Mouse (Mus musculus) stomach, embryonic 16.5 days (tissue): ENCODE data around the gene Elavl3. TPM values are rescaled to one million over a fixed set of nuclear protein-coding genes. Genes with fewer than 3 reads are reported as not detected.
A peak's percentile ranks its signal among the peaks of the same experiment; 100 is the strongest.

Experiments
- ATAC-seq: fragments of 200-750 bp; cut with Nextera tagmentation; 2 replicates; pipeline ENCODE4 v1.8.0; 2017; ENCODE audit warnings: moderate number of reproducible peaks, moderate TSS enrichment; ENCODE audit not compliant: insufficient read depth, low FRiP score
- H3K27ac ChIP-seq: fragments of 300-500 bp; sonication (generic); 2 replicates; pipeline ENCODE4 v1.5.1; 2014; ENCODE audit warnings: low read length
- H3K27me3 ChIP-seq: fragments of 300-500 bp; sonication (generic); 2 replicates; pipeline ENCODE4 v1.6.1; 2014; ENCODE audit warnings: low read length, control low read depth, mixed read lengths; ENCODE audit not compliant: control insufficient read depth, insufficient read depth
- H3K36me3 ChIP-seq: fragments of 300-500 bp; sonication (generic); 2 replicates; pipeline ENCODE4 v1.6.1; 2014; ENCODE audit warnings: low read length; ENCODE audit not compliant: control insufficient read depth, insufficient read depth
- H3K4me1 ChIP-seq: fragments of 300-500 bp; sonication (generic); 2 replicates; pipeline ENCODE4 v1.6.1; 2014; ENCODE audit warnings: low read length, control low read depth, mixed read lengths; ENCODE audit not compliant: control insufficient read depth, insufficient read depth
- H3K4me2 ChIP-seq: fragments of 300-500 bp; sonication (generic); 2 replicates; pipeline ENCODE4 v1.6.1; 2014; ENCODE audit warnings: low read depth, low read length, mixed read lengths
- H3K4me3 ChIP-seq: fragments of 300-500 bp; sonication (generic); replicated peaks from 2 replicates; pipeline ENCODE4 v1.5.1; 2014; ENCODE audit warnings: mild to moderate bottlenecking, low read length
- H3K9ac ChIP-seq: fragments of 300-500 bp; sonication (generic); 2 replicates; pipeline ENCODE4 v1.6.1; 2014; ENCODE audit warnings: low read length
- H3K9me3 ChIP-seq: fragments of 300-500 bp; sonication (generic); replicated peaks from 2 replicates; pipeline ENCODE4 v1.6.1; 2016; ENCODE audit warnings: low read length, control low read depth; ENCODE audit not compliant: control insufficient read depth
- WGBS: fragments of 180-500 bp; shearing (Covaris S2); extraction: QIAGEN DNeasy Blood & Tissue Kit; methylation state at CpG from one replicate; pipeline ENCODE4 v1.1.7; 2014; 5-methylcytosine and 5-hydroxymethylcytosine counted together
- polyA plus RNA-seq: library from polyadenylated mRNA; unstranded; fragments of >200 nt; fragmentation: Nextera tagmentation; extraction: Ambion mirVana; gene quantifications from 2 replicates; pipeline ENCODE4 v1.2.1, GENCODE M21; 2015

Gene Elavl3
- polyA plus RNA-seq, 1 experiment from 2014 or later: 2.1 TPM

- peaks cover 8% of the 10 kb centered on the region; the same call in 1 of the 2 replicates for H3K4me1 ChIP-seq
- H3K27ac ChIP-seq: no peak overlapping the region
- no peak overlapping the region for H3K4me2 ChIP-seq
- H3K9ac ChIP-seq: no peak overlapping the region
- no peaks in the 10 kb centered on the region for H3K27me3 ChIP-seq
- 67% methylated on average over 3 of the region's 3 CpGs for WGBS
- no peak overlapping the region for H3K4me3 ChIP-seq
- H3K36me3 ChIP-seq: peaks cover 11% of the 10 kb centered on the region; the same call in 1 of the 2 replicates
- H3K9me3 ChIP-seq: no peaks in the 10 kb centered on the region
- no peak for ATAC-seq
These were observed 14.6 kb upstream of the Elavl3 start for GRCm38 (mm10) chr9:22066433-22066832.

DNA sequence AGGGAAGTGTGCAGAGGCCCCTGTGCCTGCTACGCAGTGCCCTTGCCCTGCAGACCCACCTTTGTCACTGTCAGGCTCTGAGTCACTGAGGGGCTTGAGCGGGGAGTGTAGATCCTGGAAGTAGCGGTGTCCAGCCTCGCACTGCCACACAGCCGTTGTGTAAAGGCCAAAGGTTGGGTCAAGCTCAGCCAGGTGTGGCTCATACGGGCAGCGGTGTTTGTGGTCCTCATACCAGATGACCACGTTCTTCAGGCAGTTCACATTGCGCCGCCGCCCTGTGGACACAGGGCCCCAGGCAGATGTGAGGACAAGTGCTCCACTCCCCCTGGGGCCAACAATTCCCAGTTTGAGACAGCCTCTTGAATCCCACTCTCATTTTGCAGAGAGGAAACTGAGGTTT lies 13.8 kb upstream of the Elavl3 start:
- no peak overlapping the region for H3K27ac ChIP-seq
- no peak overlapping the region for H3K4me2 ChIP-seq
- no peaks in the 10 kb centered on the region for H3K27me3 ChIP-seq
- H3K4me3 ChIP-seq: no peak overlapping the region
- peaks cover 8% of the 10 kb centered on the region; the same call in 1 of the 2 replicates for H3K4me1 ChIP-seq
- H3K9ac ChIP-seq: no peak overlapping the region
- no peaks in the 10 kb centered on the region for H3K9me3 ChIP-seq
- H3K36me3 ChIP-seq: peaks cover 11% of the 10 kb centered on the region; the same call in 1 of the 2 replicates
- WGBS: 88% methylated on average over 11 of the region's 11 CpGs
- no peak for ATAC-seq

DNA sequence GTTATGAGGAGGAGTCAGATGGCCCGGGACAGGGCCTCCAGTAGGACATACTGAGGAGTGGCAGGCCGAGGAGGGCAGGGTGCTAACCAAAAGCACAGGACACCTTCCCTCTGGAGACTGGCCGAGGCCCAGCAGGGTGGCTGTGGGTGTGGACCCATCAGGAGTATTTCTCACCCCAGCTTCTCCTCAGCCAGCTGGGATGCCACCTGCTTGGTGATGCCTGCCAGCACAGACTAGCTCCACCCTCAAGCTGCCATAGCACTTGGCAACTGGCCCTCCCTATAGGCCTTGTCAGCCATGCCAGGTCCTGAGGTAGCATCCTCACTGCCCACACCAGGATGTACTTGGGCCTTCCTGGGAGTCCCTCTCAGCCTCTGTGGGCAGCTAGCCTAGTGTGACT lies 12.5 kb upstream of the Elavl3 start:
- H3K36me3 ChIP-seq: peaks cover 15% of the 10 kb centered on the region
- H3K4me2 ChIP-seq: no peak overlapping the region
- H3K4me3 ChIP-seq: no peak overlapping the region
- no peaks in the 10 kb centered on the region for H3K27me3 ChIP-seq
- WGBS: 85% methylated on average over 3 of the region's 3 CpGs
- no peaks in the 10 kb centered on the region for H3K9me3 ChIP-seq
- H3K4me1 ChIP-seq: no peaks in the 10 kb centered on the region
- no peak overlapping the region for H3K9ac ChIP-seq
- ATAC-seq: no peak
- H3K27ac ChIP-seq: no peak overlapping the region

DNA sequence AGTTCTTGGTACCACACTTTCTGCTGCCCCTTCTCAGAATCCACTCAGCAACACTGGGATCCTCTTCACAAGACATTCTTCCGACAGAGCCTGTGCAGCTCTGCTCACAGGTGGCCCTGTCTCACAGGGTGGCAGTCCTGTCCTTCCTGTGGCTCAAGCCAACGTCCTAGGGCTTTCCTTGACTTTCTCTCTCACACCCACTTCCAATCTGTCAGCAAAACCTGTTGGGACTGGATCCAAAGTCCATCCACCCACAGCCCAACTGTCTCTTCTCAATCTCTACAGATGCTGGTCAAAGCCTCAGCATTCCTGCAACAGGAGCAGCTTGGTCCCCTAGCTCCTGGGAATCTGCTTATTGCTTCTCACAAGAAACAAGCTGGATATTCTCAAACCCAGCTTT lies 9.5 kb upstream of the Elavl3 start:
- Histone ChIP-seq H3K9ac (no peak overlapping the region), H3K36me3 (peaks cover 20% of the 10 kb centered on the region), H3K27ac (no peak overlapping the region), H3K4me1 (no peaks in the 10 kb centered on the region), H3K9me3 (no peaks in the 10 kb centered on the region), H3K4me3 (no peak overlapping the region), H3K27me3 (no peaks in the 10 kb centered on the region), H3K4me2 (no peak overlapping the region)
- ATAC-seq: no peak
- 73% methylated on average over 2 of the region's 2 CpGs for WGBS

DNA sequence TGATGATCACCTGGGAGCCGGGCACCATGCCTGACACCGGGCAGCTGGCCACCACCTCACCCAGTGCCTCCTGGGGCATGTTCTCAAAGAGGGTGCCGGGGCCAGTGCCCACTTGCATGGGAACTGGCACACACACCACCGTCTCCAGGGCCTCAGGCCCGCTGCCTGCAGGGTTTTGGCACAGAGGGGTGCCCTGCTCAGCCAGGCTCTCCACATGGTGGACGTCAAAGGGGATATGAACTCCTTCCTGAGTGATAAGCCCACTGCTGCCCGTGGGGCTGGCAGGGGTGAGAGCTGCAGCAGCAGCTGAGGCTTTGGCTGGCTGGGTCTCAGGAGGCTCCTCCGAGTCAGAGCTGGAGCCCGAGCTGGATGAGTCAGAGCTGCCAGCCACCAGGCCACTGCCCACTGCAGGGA lies 6.2 kb upstream of the Elavl3 start:
- H3K4me2 ChIP-seq: no peak overlapping the region
- H3K36me3 ChIP-seq: peaks cover 8% of the 10 kb centered on the region
- no peaks in the 10 kb centered on the region for H3K9me3 ChIP-seq
- ATAC-seq: no peak
- no peak overlapping the region for H3K4me3 ChIP-seq
- H3K9ac ChIP-seq: no peak overlapping the region
- H3K27me3 ChIP-seq: peaks cover 17% of the 10 kb centered on the region
- no peak overlapping the region for H3K27ac ChIP-seq
- 88% methylated on average over 9 of the region's 9 CpGs for WGBS
- H3K4me1 ChIP-seq: 0 out of 2 replicates have a peak, but pooled peaks cover 2% of the 10 kb centered on the region

GRCm38 (mm10) chr9:22057031-22057517 lies 5.3 kb upstream of the Elavl3 start:
- Histone ChIP-seq H3K9me3 (no peaks in the 10 kb centered on the region), H3K4me1 (0 out of 2 replicates have a peak, but pooled peaks cover 2% of the 10 kb centered on the region), H3K36me3 (peaks cover 8% of the 10 kb centered on the region), H3K27ac (no peak overlapping the region), H3K9ac (no peak overlapping the region), H3K27me3 (peaks cover 26% of the 10 kb centered on the region), H3K4me3 (no peak overlapping the region), H3K4me2 (no peak overlapping the region)
- no peak for ATAC-seq
- WGBS: 91% methylated on average over 9 of the region's 9 CpGs

DNA sequence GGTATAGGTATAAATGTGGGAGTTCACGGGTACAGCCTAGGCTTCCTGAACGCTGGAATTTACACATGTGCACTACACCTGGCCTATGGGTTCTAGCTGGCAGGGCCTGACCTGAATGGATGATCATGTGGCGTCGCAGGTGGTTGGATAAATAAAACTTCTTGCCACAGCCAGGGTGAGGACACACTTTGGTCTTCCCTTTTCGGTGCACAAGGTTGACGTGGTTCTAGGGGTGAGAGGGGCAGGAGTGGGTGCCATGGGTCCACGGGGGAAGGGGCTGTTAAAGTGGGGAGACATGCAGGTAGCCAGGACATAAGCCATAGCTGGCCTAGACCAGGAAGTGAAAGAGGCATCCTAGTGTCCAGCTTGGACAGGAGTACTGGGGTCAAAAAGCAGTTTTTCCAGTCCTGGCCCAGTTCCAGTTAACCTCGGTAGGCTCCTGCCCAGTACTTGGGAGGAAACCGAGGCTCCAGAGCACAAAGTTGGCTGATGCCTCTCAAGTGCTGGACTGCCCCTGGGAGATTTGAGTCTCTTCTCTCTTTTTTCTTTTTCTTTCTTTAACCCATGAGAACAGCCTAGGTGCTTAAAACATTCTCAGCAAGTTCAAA lies 4.6 kb upstream of the Elavl3 start:
- Histone ChIP-seq H3K4me1 (peaks cover 5% of the 10 kb centered on the region; the same call in 1 of the 2 replicates), H3K9me3 (no peaks in the 10 kb centered on the region), H3K27me3 (peaks cover 33% of the 10 kb centered on the region), H3K27ac (no peak overlapping the region), H3K4me2 (no peak overlapping the region), H3K4me3 (no peak overlapping the region), H3K9ac (no peak overlapping the region), H3K36me3 (peaks cover 8% of the 10 kb centered on the region)
- WGBS: 66% methylated on average over 9 of the region's 9 CpGs
- ATAC-seq: no peak; the same call in 1 of the 2 replicates

- Histone ChIP-seq H3K9ac (no peak overlapping the region), H3K4me1 (peaks cover 11% of the 10 kb centered on the region), H3K27ac (no peak overlapping the region), H3K9me3 (no peaks in the 10 kb centered on the region), H3K4me3 (no peak overlapping the region), H3K27me3 (peaks cover 40% of the 10 kb centered on the region), H3K4me2 (no peak overlapping the region), H3K36me3 (peaks cover 8% of the 10 kb centered on the region)
- WGBS: 28% methylated on average over 29 of the region's 29 CpGs
- no peak for ATAC-seq
These were observed 3.9 kb upstream of the Elavl3 start for GRCm38 (mm10) chr9:22055713-22056112.

GRCm38 (mm10) chr9:22054411-22055076 lies 2.7 kb upstream of the Elavl3 start:
- Histone ChIP-seq H3K4me1 (peaks cover 18% of the 10 kb centered on the region), H3K27me3 (peaks cover 51% of the 10 kb centered on the region), H3K4me3 (no peak overlapping the region), H3K4me2 (peak overlapping the region; percentile 29; the same call in 1 of the 2 replicates), H3K36me3 (peaks cover 7% of the 10 kb centered on the region), H3K9me3 (no peaks in the 10 kb centered on the region), H3K27ac (no peak overlapping the region), H3K9ac (no peak overlapping the region)
- 3% methylated on average over 32 of the region's 32 CpGs for WGBS
- peak; percentile 30; the same call in 1 of the 2 replicates for ATAC-seq
